Mouse (Mus musculus): ENCODE measurements at regions not wholly inside any gene's neighbourhood (a gene's known extent, or its start where the extent isn't known, plus 50 kb on each side); places are given as distances from the start of the nearest gene placed in this dataset.

GRCm38 (mm10) chr2:75763252-75763651 lies 58.8 kb upstream of the Nfe2l2 start:
- no peak for TF ChIP-seq CTCF (IDR thresholded peaks at IDR 0.05; ENCODE audit: borderline replicate concordance, insufficient read depth, low read length)
- no peak for TF ChIP-seq POLR2A (IDR thresholded peaks at IDR 0.05; ENCODE audit: low read depth, low read length)

Measured in embryonic fibroblast, embryonic 13.5 days (primary cell).